ENCODE assay signal across 8 mouse cellular contexts in genomic region chrX:48340441-48341049, GRCm38 (mm10). TPM values are rescaled to one million over a fixed set of nuclear protein-coding genes. Genes with fewer than 3 reads are reported as not detected.
DNase-seq lines count a peak whose midpoint lies in the region; ATAC-seq and TF ChIP-seq lines count a peak whose summit lies in the region.

No protein-coding gene starts in this region.

- DNase-seq in ovary, postnatal 36 days (ENCODE audit: low spot score), result peak; percentile 26
- DNase-seq in ovary, adult 18-20 months (ENCODE audit: low spot score), result no peak
- DNase-seq in cerebellum, adult 2 months, result peak; percentile 22 to 26
- DNase-seq in gastrocnemius, postnatal 25 days, result peak; percentile 24
- DNase-seq in kidney, adult 11 months, result peak; percentile 15
- DNase-seq in lung, postnatal 0 days (ENCODE audit: low spot score), result no peak
- no peak for DNase-seq in layer of hippocampus, adult 18-20 months (ENCODE audit: low spot score in 2 of 2)

- no peaks in the 10 kb centered on the region for H3K36me3 ChIP-seq in lung, postnatal 0 days (ENCODE audit: insufficient read depth, low read length)
- H3K36me3 ChIP-seq in stomach, embryonic 14.5 days (ENCODE audit: control insufficient read depth, insufficient read depth, low read length), result no peaks in the 10 kb centered on the region

- H3K4me3 ChIP-seq in cerebellum, adult 2 months (replicated peaks; ENCODE audit: insufficient read depth, low read depth, low read length), result peak overlapping the region; percentile 58
- peak overlapping the region; percentile 52 for H3K4me3 ChIP-seq in lung, postnatal 0 days (ENCODE audit: low read depth, low read length)
- peak overlapping the region; percentile 51 for H3K4me3 ChIP-seq in stomach, embryonic 14.5 days (ENCODE audit: low read depth, low read length)

- no peak for TF ChIP-seq POLR2A in cerebellum, adult 2 months (IDR thresholded peaks at IDR 0.05; ENCODE audit: borderline replicate concordance, insufficient read depth, low read length)

- TF ChIP-seq CTCF in cerebellum, adult 2 months (IDR thresholded peaks at IDR 0.05; ENCODE audit: borderline replicate concordance, insufficient read depth, low read depth, low read length), result no peak
- TF ChIP-seq CTCF in lung, postnatal 0 days (IDR thresholded peaks at IDR 0.05), result no peak

- no peaks in the 10 kb centered on the region for H3K9me3 ChIP-seq in lung, postnatal 0 days (ENCODE audit: low read length)
- no peaks in the 10 kb centered on the region for H3K9me3 ChIP-seq in stomach, embryonic 14.5 days (ENCODE audit: control insufficient read depth, low read depth, low read length)

- TF ChIP-seq EP300 in lung, postnatal 0 days (IDR thresholded peaks at IDR 0.05), result no peak

- H3K27ac ChIP-seq in cerebellum, adult 2 months (ENCODE audit: insufficient read depth, low read length), result no peak overlapping the region
- H3K27ac ChIP-seq in lung, postnatal 0 days (ENCODE audit: low read length), result no peak overlapping the region
- H3K27ac ChIP-seq in stomach, embryonic 14.5 days (ENCODE audit: low read length), result peak overlapping the region; percentile 78; the same call in 1 of the 2 replicates

- no peak for ATAC-seq in lung, postnatal 0 days
- ATAC-seq in stomach, embryonic 14.5 days (ENCODE audit: insufficient number of reproducible peaks, insufficient read depth, low FRiP score, low read depth), result no peak

- 14% methylated on average over 31 of the region's 35 CpGs for WGBS in cerebellum, adult 2 months
- 13% methylated on average over 21 of the region's 35 CpGs for WGBS in lung, postnatal 0 days
- WGBS in stomach, embryonic 14.5 days, result 14% methylated on average over 35 of the region's 35 CpGs

- no peaks in the 10 kb centered on the region for H3K27me3 ChIP-seq in cerebellum, adult 2 months (ENCODE audit: control insufficient read depth, insufficient read depth, low read length)
- H3K27me3 ChIP-seq in lung, postnatal 0 days (replicated peaks; ENCODE audit: insufficient read depth, low read length), result no peaks in the 10 kb centered on the region
- no peaks in the 10 kb centered on the region for H3K27me3 ChIP-seq in stomach, embryonic 14.5 days (ENCODE audit: control insufficient read depth, insufficient read depth, low read length)

- peaks cover 2% of the 10 kb centered on the region; the same call in 1 of the 2 replicates for H3K4me1 ChIP-seq in cerebellum, adult 2 months (ENCODE audit: control insufficient read depth, insufficient read depth, low read length)
- H3K4me1 ChIP-seq in lung, postnatal 0 days (ENCODE audit: insufficient read depth, low read depth, low read length), result no peaks in the 10 kb centered on the region
- no peaks in the 10 kb centered on the region for H3K4me1 ChIP-seq in stomach, embryonic 14.5 days (ENCODE audit: control insufficient read depth, insufficient read depth, low read length)

- peak overlapping the region; percentile 72 for H3K4me2 ChIP-seq in lung, postnatal 0 days (replicated peaks; ENCODE audit: low read depth, low read length)
- peak overlapping the region; percentile 57 for H3K4me2 ChIP-seq in stomach, embryonic 14.5 days (replicated peaks; ENCODE audit: low read depth, low read length)

- H3K9ac ChIP-seq in lung, postnatal 0 days (replicated peaks; ENCODE audit: low read depth), result no peak overlapping the region
- 0 out of 2 replicates have a peak overlapping the region, but pooled peaks have one; percentile 33 for H3K9ac ChIP-seq in stomach, embryonic 14.5 days (replicated peaks; ENCODE audit: low read depth, low read length)

RNA-seq across cellular contexts. Expression of gene Bcorl1, which starts 0.6 kb away (rescaled TPM):
- 6.7 and 7.7 TPM in 2 replicates for polyA plus RNA-seq in cerebellum, adult 2 months (2012; rRNA removed)
- total RNA-seq in gastrocnemius, postnatal 25 days (2021), result 1 to 10 TPM; 6.4 to 6.8 TPM
- 3.1 and 3.7 TPM in 2 replicates for polyA plus RNA-seq in lung, postnatal 0 days (2015; fragmentation: Nextera tagmentation; extraction: Ambion mirVana)
- 8.0 and 9.3 TPM in 2 replicates for polyA plus RNA-seq in stomach, embryonic 14.5 days (2014; fragmentation: Nextera tagmentation; extraction: Ambion mirVana)
- 10 to 100 TPM; 19.7 to 23.4 TPM for total RNA-seq in layer of hippocampus, adult 18-20 months (2021)

Comparison
In these comparisons a context has a peak if more than half of its experiments do, and no peak if none do; other contexts are left out.
1. DNase-seq: peak in ovary, postnatal 36 days (single experiment), cerebellum, adult 2 months (2 of 2), gastrocnemius, postnatal 25 days (single experiment) and kidney, adult 11 months (single experiment); none in ovary, adult 18-20 months (single experiment), lung, postnatal 0 days (single experiment) and layer of hippocampus, adult 18-20 months (0 of 2).
2. Peak in every context shown above with its lines, with median percentiles within 50 percentile points of each other: H3K4me3 ChIP-seq.